Mouse (Mus musculus) myocyte (in vitro differentiated cells): ENCODE measurements around the gene Olfr350. TPM values are rescaled to one million over a fixed set of nuclear protein-coding genes. Genes with fewer than 3 reads are reported as not detected.

Source experiments
- H3K27me3 ChIP-seq: one replicate; pipeline ENCODE4 v1.6.1; 2011; ENCODE audit not compliant: control insufficient read depth, insufficient read depth, insufficient read length
- H3K36me3 ChIP-seq: one replicate; pipeline ENCODE4 v1.6.1; 2011; ENCODE audit not compliant: control insufficient read depth, insufficient read depth
- H3K4me2 ChIP-seq: one replicate; pipeline ENCODE4 v1.6.1; 2011; ENCODE audit warnings: low read depth, control low read depth
- H3K4me3 ChIP-seq: one replicate; pipeline ENCODE4 v1.5.1; 2011; ENCODE audit warnings: mild to moderate bottlenecking, control low read depth, moderate library complexity
- H3K79me2 ChIP-seq: one replicate; pipeline ENCODE4 v1.6.1; 2011; ENCODE audit not compliant: control insufficient read depth, insufficient read depth
- H3ac ChIP-seq: one replicate; pipeline ENCODE4 v1.6.1; 2011; ENCODE audit not compliant: control insufficient read depth, insufficient read length
- CEBPB ChIP-seq: IDR thresholded peaks from 2 replicates; pipeline ENCODE4 v1.6.1; 2011; ENCODE audit warnings: mild to moderate bottlenecking, moderate library complexity; ENCODE audit not compliant: poor library complexity, insufficient read depth, severe bottlenecking
- E2F4 ChIP-seq: IDR thresholded peaks from one replicate; pipeline ENCODE4 v1.6.1; 2011; ENCODE audit warnings: mild to moderate bottlenecking, control low read depth, moderate library complexity; ENCODE audit not compliant: insufficient read depth
- MAX ChIP-seq: IDR thresholded peaks from one replicate; pipeline ENCODE4 v1.6.1; 2011; ENCODE audit warnings: low read depth, mild to moderate bottlenecking, control low read depth
- MYOD1 ChIP-seq, 3 experiments: IDR thresholded peaks; one replicate each; pipeline ENCODE4 v1.6.1; 2011; ENCODE audit warnings: control low read depth in 2 of 3, low read depth in 2 of 3, mild to moderate bottlenecking in 2 of 3, moderate library complexity in 1 of 3; ENCODE audit not compliant: insufficient read length in 2 of 3, control insufficient read depth in 1 of 3
- MYOG ChIP-seq, 3 experiments: IDR thresholded peaks; one replicate each; pipeline ENCODE4 v1.6.1; 2011; ENCODE audit warnings: control low read depth in 2 of 3, low read depth in 2 of 3, mild to moderate bottlenecking in 2 of 3; ENCODE audit not compliant: insufficient read length in 2 of 3, control insufficient read depth in 1 of 3, insufficient read depth in 1 of 3
- POLR2A ChIP-seq: IDR thresholded peaks from one replicate; pipeline ENCODE4 v1.6.1; 2011; ENCODE audit warnings: low read depth, mild to moderate bottlenecking, control low read depth, moderate library complexity; ENCODE audit not compliant: insufficient read length
- POLR2AphosphoS2 ChIP-seq: IDR thresholded peaks from one replicate; pipeline ENCODE4 v1.6.1; 2011; ENCODE audit warnings: low read depth, control low read depth; ENCODE audit not compliant: insufficient read length
- REST ChIP-seq: IDR thresholded peaks from one replicate; pipeline ENCODE4 v1.6.1; 2011; ENCODE audit warnings: mild to moderate bottlenecking, control low read depth, moderate library complexity; ENCODE audit not compliant: insufficient read depth, insufficient read length
- SRF ChIP-seq: IDR thresholded peaks from one replicate; pipeline ENCODE4 v1.6.1; 2011; ENCODE audit warnings: low read depth; ENCODE audit not compliant: control insufficient read depth, insufficient read length
- TCF12 ChIP-seq: IDR thresholded peaks from one replicate; pipeline ENCODE4 v1.6.1; 2011; ENCODE audit warnings: mild to moderate bottlenecking, control low read depth; ENCODE audit not compliant: poor library complexity, insufficient read depth, severe bottlenecking
- TCF3 ChIP-seq: IDR thresholded peaks from one replicate; pipeline ENCODE4 v1.6.1; 2011; ENCODE audit warnings: low read depth, control low read depth; ENCODE audit not compliant: insufficient read length
- USF1 ChIP-seq: IDR thresholded peaks from one replicate; pipeline ENCODE4 v1.6.1; 2011; ENCODE audit warnings: low read depth, mild to moderate bottlenecking, control low read depth, moderate library complexity
- polyA plus RNA-seq: library from polyadenylated mRNA; unstranded; fragments of >200 nt; fragmentation: generic; extraction: Trizol; gene quantifications from one replicate; pipeline ENCODE4 v1.2.1, GENCODE M21; 2012; ENCODE audit warnings: missing spikeins

Olfr350 gene
- not detected for polyA plus RNA-seq

DNA sequence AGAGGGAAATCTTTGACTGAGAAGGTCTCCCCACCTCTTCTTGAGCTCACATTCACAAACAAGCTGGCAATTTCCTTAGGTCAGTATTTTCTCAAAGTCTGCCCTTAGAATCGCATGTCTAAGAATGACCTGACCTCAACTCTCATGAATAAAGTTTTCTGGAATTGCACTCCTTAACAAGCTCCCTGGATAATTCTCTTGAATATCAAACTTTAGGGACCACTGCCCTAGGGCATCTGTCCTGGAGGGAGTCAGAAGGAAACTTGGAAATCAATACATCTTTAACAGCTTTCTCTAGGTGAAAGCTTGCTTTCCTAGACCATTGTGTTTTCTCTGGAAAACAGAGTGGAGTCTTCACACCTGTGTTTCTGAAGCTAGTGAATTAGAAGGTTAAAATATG, at the start of gene Olfr350:
Gene Olfr350, plus strand, starts transcription at position 301 of the 400 bp plus-strand sequence.
- no peaks in the 10 kb centered on the region for H3K27me3 ChIP-seq
- no peaks in the 10 kb centered on the region for H3K36me3 ChIP-seq
- H3K79me2 ChIP-seq, result no peaks in the 10 kb centered on the region
- TF ChIP-seq POLR2A, result no peak
- TF ChIP-seq MAX, result no peak
- no peak for TF ChIP-seq TCF12
- TF ChIP-seq MYOG (IDR thresholded peaks at IDR 0.05; ENCODE audit: control insufficient read depth in 1 of 3, insufficient read depth in 1 of 3, insufficient read length in 2 of 3, low read depth in 2 of 3), result no peak
- TF ChIP-seq SRF, result no peak
- TF ChIP-seq REST, result no peak
- TF ChIP-seq USF1, result no peak
- no peak for TF ChIP-seq TCF3
- no peak for TF ChIP-seq E2F4
- no peak within 1 kb of the TSS for H3ac ChIP-seq
- H3K4me3 ChIP-seq, result no peak within 1 kb of the TSS
- no peak within 1 kb of the TSS for H3K4me2 ChIP-seq

DNA sequence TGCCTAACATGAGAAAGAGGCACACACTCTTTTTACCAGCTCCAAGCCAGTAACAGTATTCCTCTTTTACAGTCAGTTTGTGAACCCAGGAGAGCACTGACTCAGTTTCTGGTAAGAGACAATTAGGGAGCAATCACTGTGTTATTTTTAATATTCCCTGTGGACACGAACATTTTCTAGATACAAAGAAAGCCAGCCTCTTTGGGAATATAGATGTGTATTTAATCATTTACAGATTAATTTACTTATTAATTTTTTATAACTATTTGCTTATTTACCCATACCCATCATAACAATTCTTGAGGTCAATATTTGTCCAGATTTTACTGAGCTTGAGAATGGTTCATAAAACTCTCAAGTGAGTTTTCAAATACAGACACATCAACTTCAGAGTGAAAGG, 29.2 kb upstream of the Olfr350 start, which contains the start of gene Olfr3:
Gene Olfr3, minus strand, starts transcription at position 101 of the 400 bp plus-strand sequence.
- H3K27me3 ChIP-seq, result no peaks in the 10 kb centered on the region
- no peak within 1 kb of the TSS for H3ac ChIP-seq
- no peaks in the 10 kb centered on the region for H3K79me2 ChIP-seq
- H3K4me2 ChIP-seq, result no peak within 1 kb of the TSS
- H3K4me3 ChIP-seq, result no peak within 1 kb of the TSS
- TF ChIP-seq E2F4, result no peak
- no peak for TF ChIP-seq MYOD1 (IDR thresholded peaks at IDR 0.05; ENCODE audit: control insufficient read depth in 1 of 3, insufficient read length in 2 of 3, low read depth in 2 of 3)
- TF ChIP-seq TCF3, result no peak
- no peak for TF ChIP-seq TCF12
- no peak for TF ChIP-seq CEBPB
- TF ChIP-seq SRF, result no peak
- TF ChIP-seq POLR2AphosphoS2, result no peak
- TF ChIP-seq REST, result no peak
- no peak for TF ChIP-seq USF1
- TF ChIP-seq MAX, result no peak
- no peak for TF ChIP-seq MYOG (IDR thresholded peaks at IDR 0.05; ENCODE audit: control insufficient read depth in 1 of 3, insufficient read depth in 1 of 3, insufficient read length in 2 of 3, low read depth in 2 of 3)
- H3K36me3 ChIP-seq, result no peaks in the 10 kb centered on the region

DNA sequence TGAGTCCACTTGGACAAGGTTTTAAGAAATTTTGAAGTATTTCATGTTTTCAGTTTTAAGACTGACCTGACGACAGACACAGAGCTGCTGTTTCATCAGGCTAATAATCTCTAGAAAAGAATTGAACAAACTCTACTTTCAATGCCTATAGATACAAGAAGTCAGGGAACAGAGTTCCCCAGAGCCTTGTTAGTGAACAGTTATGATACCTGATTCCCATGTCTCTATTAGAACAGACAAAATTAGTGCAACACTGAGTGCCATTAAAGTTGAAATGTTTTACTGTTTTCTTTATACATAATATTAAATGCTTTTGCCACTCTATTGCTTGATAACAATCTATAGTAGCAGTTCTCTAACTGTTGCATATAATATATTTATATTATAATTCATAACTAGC, 16.4 kb downstream of the Olfr350 start, which contains the start of gene Olfr351:
Gene Olfr351, minus strand, starts transcription at position 101 of the 400 bp plus-strand sequence.
- Histone ChIP-seq H3K4me2 (no peak within 1 kb of the TSS), H3K27me3 (no peaks in the 10 kb centered on the region), H3K79me2 (no peaks in the 10 kb centered on the region), H3K36me3 (no peaks in the 10 kb centered on the region), H3ac (no peak within 1 kb of the TSS), H3K4me3 (no peak within 1 kb of the TSS)
- TF ChIP-seq USF1, result no peak
- TF ChIP-seq REST, result no peak
- no peak for TF ChIP-seq MAX
- no peak for TF ChIP-seq TCF3
- no peak for TF ChIP-seq POLR2AphosphoS2
- TF ChIP-seq MYOD1 (IDR thresholded peaks at IDR 0.05; ENCODE audit: control insufficient read depth in 1 of 3, insufficient read length in 2 of 3, low read depth in 2 of 3), result no peak

DNA sequence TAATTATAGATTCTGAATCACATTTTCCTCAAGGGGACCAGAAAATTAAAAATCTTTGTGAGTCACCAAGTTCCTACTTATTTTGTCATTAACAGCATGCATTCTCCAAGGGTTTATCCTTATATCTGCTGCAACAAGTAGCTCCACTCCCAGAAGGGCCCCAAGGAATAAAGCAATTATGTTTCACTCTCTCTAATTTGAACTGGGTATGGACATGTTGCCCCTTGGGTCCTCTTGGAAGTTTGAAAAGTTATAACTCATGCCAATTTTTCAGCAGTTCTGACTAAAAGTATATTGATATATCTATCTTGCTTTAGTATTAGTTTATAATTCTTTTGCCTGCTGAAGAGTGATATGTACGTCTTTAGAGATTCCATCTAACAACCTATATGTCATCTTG, 22.1 kb downstream of the Olfr350 start, which contains the start of gene Olfr352:
Gene Olfr352, plus strand, starts transcription at position 301 of the 400 bp plus-strand sequence.
- H3ac ChIP-seq, result no peak within 1 kb of the TSS
- TF ChIP-seq MYOG (IDR thresholded peaks at IDR 0.05; ENCODE audit: control insufficient read depth in 1 of 3, insufficient read depth in 1 of 3, insufficient read length in 2 of 3, low read depth in 2 of 3) (no peak), MAX (no peak), MYOD1 (IDR thresholded peaks at IDR 0.05; ENCODE audit: control insufficient read depth in 1 of 3, insufficient read length in 2 of 3, low read depth in 2 of 3) (no peak), TCF3 (no peak), SRF (no peak), CEBPB (no peak), POLR2AphosphoS2 (no peak), REST (no peak), POLR2A (no peak)
- H3K4me2 ChIP-seq, result no peak within 1 kb of the TSS
- no peaks in the 10 kb centered on the region for H3K27me3 ChIP-seq
- no peaks in the 10 kb centered on the region for H3K79me2 ChIP-seq
- H3K4me3 ChIP-seq, result no peak within 1 kb of the TSS
- H3K36me3 ChIP-seq, result no peaks in the 10 kb centered on the region

GRCm38 (mm10) chr2:36892836-36893235, 46.7 kb downstream of the Olfr350 start, which contains the start of gene Olfr353:
Olfr353 (minus strand) TSS chr2:36892936.
- no peak for TF ChIP-seq SRF
- TF ChIP-seq TCF3, result no peak
- no peak for TF ChIP-seq REST
- no peak for TF ChIP-seq E2F4
- TF ChIP-seq MYOD1 (IDR thresholded peaks at IDR 0.05; ENCODE audit: control insufficient read depth in 1 of 3, insufficient read length in 2 of 3, low read depth in 2 of 3), result no peak
- no peak for TF ChIP-seq POLR2AphosphoS2
- TF ChIP-seq MYOG (IDR thresholded peaks at IDR 0.05; ENCODE audit: control insufficient read depth in 1 of 3, insufficient read depth in 1 of 3, insufficient read length in 2 of 3, low read depth in 2 of 3), result no peak
- no peak for TF ChIP-seq TCF12
- TF ChIP-seq USF1, result no peak
- no peak for TF ChIP-seq CEBPB
- TF ChIP-seq MAX, result no peak
- TF ChIP-seq POLR2A, result no peak
- H3ac ChIP-seq, result no peak within 1 kb of the TSS
- no peaks in the 10 kb centered on the region for H3K27me3 ChIP-seq
- H3K4me3 ChIP-seq, result no peak within 1 kb of the TSS
- no peaks in the 10 kb centered on the region for H3K36me3 ChIP-seq
- no peak within 1 kb of the TSS for H3K4me2 ChIP-seq
- no peaks in the 10 kb centered on the region for H3K79me2 ChIP-seq
